Mouse (Mus musculus) CH12.LX (cell line): ENCODE data around the gene Iqcd.

Experiments used
- BHLHE40 ChIP-seq: IDR thresholded peaks from 2 replicates; pipeline ENCODE4 v1.6.1; 2011; ENCODE audit warnings: mild to moderate bottlenecking, low read depth, low read length, improper control_type of control experiment
- CTCF ChIP-seq, 2 experiments: IDR thresholded peaks in 1 of 2; conservative IDR thresholded peaks in 1 of 2; 2 replicates each; pipeline ENCODE4 v1.5.1; 2011 to 2012; ENCODE audit warnings: low read depth in 2 of 2, low read length in 2 of 2, improper control_type of control experiment in 1 of 2, inconsistent platforms in 1 of 2, mild to moderate bottlenecking in 1 of 2, moderate library complexity in 1 of 2
- EP300 ChIP-seq: IDR thresholded peaks from 2 replicates; pipeline ENCODE4 v1.6.1; 2011; ENCODE audit warnings: low read length, improper control_type of control experiment
- POLR2A ChIP-seq: IDR thresholded peaks from 2 replicates; pipeline ENCODE4 v1.6.1; 2011; ENCODE audit warnings: low read depth, mild to moderate bottlenecking, improper control_type of control experiment, low read length
- RAD21 ChIP-seq: IDR thresholded peaks from 2 replicates; pipeline ENCODE4 v1.6.1; 2011; ENCODE audit warnings: low read depth, mild to moderate bottlenecking, low read length, improper control_type of control experiment, moderate library complexity
- ZMIZ1 ChIP-seq: IDR thresholded peaks from 2 replicates; pipeline ENCODE4 v1.6.1; 2012; ENCODE audit warnings: low read depth, mild to moderate bottlenecking, inconsistent platforms, low read length, improper control_type of control experiment

GRCm38 (mm10) chr5:120586741-120587615, 1.8 kb upstream of the Iqcd start:
- TF ChIP-seq POLR2A, result no peak
- no peak for TF ChIP-seq ZMIZ1
- no peak for TF ChIP-seq CTCF (conservative IDR thresholded peaks at IDR 0.05 in 1 of 2, IDR thresholded peaks at IDR 0.05 in 1 of 2; ENCODE audit: low read depth in 2 of 2, low read length in 2 of 2)
- TF ChIP-seq RAD21, result no peak
- TF ChIP-seq EP300, result no peak
- TF ChIP-seq BHLHE40, result no peak
